ENCODE assay signal across 8 mouse cellular contexts in the genomic region with DNA sequence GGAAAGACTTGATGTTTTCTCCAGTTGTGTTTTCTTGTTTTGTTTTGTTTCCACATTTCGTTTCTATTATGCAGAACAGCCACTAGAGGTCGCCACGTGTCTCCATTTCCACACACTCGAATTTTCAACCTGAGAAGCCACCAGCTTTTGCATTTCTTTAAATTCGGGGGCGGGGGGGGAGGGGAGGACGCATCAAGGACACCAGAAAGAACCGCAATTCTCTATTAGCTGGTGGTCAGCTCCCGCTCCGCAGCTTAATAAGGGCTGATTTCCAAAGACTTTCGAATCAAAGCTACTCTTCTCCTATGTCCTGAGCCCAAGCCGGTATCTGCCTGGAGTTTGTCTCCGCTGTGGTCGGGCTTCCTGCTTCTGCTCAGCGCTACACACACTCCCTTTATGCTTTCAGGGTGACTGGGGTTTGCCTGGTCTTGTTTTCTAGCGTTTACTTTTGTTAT. TPM values are rescaled to one million over a fixed set of nuclear protein-coding genes. Genes with fewer than 3 reads are reported as not detected.
A peak's percentile ranks its signal among the peaks of the same experiment; 100 is the strongest.
DNase-seq lines count a peak whose midpoint lies in the region; ATAC-seq and TF ChIP-seq lines count a peak whose summit lies in the region.

No protein-coding gene starts in this region.

- peak overlapping the region; percentile 53; the same call in 1 of the 2 replicates for H3K27ac ChIP-seq in gastrocnemius, adult 2 months
- no peak overlapping the region for H3K27ac ChIP-seq in intestine, postnatal 0 days (ENCODE audit: low read depth, low read length)
- H3K27ac ChIP-seq in limb, embryonic 12.5 days: no peak overlapping the region
- H3K27ac ChIP-seq in midbrain, embryonic 12.5 days (replicated peaks): no peak overlapping the region

- H3K9ac ChIP-seq in intestine, postnatal 0 days (ENCODE audit: low read depth, low read length): peak overlapping the region; percentile 38; the same call in 1 of the 2 replicates
- peak overlapping the region; percentile 50 for H3K9ac ChIP-seq in limb, embryonic 12.5 days (replicated peaks)
- peak overlapping the region; percentile 53 for H3K9ac ChIP-seq in midbrain, embryonic 12.5 days (replicated peaks)

- ATAC-seq in intestine, postnatal 0 days: peak; percentile 65; the same call in 1 of the 2 replicates
- peak; percentile 52; the same call in 1 of the 2 replicates for ATAC-seq in limb, embryonic 12.5 days (ENCODE audit: insufficient number of reproducible peaks, insufficient read depth, low FRiP score, low TSS enrichment, low read depth)
- ATAC-seq in midbrain, embryonic 12.5 days (ENCODE audit: low FRiP score, low read depth): peak; percentile 73; the same call in 1 of the 2 replicates

- H3K4me3 ChIP-seq in gastrocnemius, adult 2 months: peak overlapping the region; percentile 69
- H3K4me3 ChIP-seq in intestine, postnatal 0 days (ENCODE audit: low read depth, low read length): peak overlapping the region; percentile 56
- peak overlapping the region; percentile 53 for H3K4me3 ChIP-seq in limb, embryonic 12.5 days (replicated peaks)
- H3K4me3 ChIP-seq in midbrain, embryonic 12.5 days: peak overlapping the region; percentile 54

- under 1% methylated on average over 16 of the region's 16 CpGs for WGBS in intestine, postnatal 0 days
- under 1% methylated on average over 16 of the region's 16 CpGs for WGBS in limb, embryonic 12.5 days
- under 1% methylated on average over 16 of the region's 16 CpGs for WGBS in midbrain, embryonic 12.5 days

- H3K4me2 ChIP-seq in intestine, postnatal 0 days (replicated peaks; ENCODE audit: low read depth): peak overlapping the region; percentile 75
- peak overlapping the region; percentile 64 for H3K4me2 ChIP-seq in limb, embryonic 12.5 days
- peak overlapping the region; percentile 64 for H3K4me2 ChIP-seq in midbrain, embryonic 12.5 days (replicated peaks)

- no peaks in the 10 kb centered on the region for H3K9me3 ChIP-seq in intestine, postnatal 0 days (ENCODE audit: control insufficient read depth)
- no peaks in the 10 kb centered on the region for H3K9me3 ChIP-seq in limb, embryonic 12.5 days
- H3K9me3 ChIP-seq in midbrain, embryonic 12.5 days: no peaks in the 10 kb centered on the region

- intact Hi-C loops in gastrocnemius, adult 2 months (cut with DNase I): loop anchor here (2.0 kb wide), 1 partner anchor 196 kb away; no protein-coding TSS in a partner anchor

- no peaks in the 10 kb centered on the region for H3K27me3 ChIP-seq in intestine, postnatal 0 days (replicated peaks; ENCODE audit: control insufficient read depth, insufficient read depth, low read length)
- no peaks in the 10 kb centered on the region for H3K27me3 ChIP-seq in limb, embryonic 12.5 days
- H3K27me3 ChIP-seq in midbrain, embryonic 12.5 days: peaks cover 3% of the 10 kb centered on the region; the same call in 1 of the 2 replicates

- peak; percentile 73 for TF ChIP-seq CTCF in gastrocnemius, adult 2 months (IDR thresholded peaks at IDR 0.05)
- peak; percentile 79 for TF ChIP-seq CTCF in intestine, postnatal 0 days (IDR thresholded peaks at IDR 0.05; ENCODE audit: low read depth)

- H3K36me3 ChIP-seq in intestine, postnatal 0 days (ENCODE audit: control insufficient read depth, insufficient read depth): no peaks in the 10 kb centered on the region
- H3K36me3 ChIP-seq in limb, embryonic 12.5 days: no peaks in the 10 kb centered on the region
- no peaks in the 10 kb centered on the region for H3K36me3 ChIP-seq in midbrain, embryonic 12.5 days

- DNase-seq in gastrocnemius, adult 2 months: peak; percentile 35
- DNase-seq in gastrocnemius, postnatal 25 days: no peak
- peak; percentile 70 to 79 for DNase-seq in cerebellum, postnatal 10 days
- peak; percentile 20 for DNase-seq in frontal cortex, postnatal 25 days (ENCODE audit: low spot score in 2 of 2)
- DNase-seq in skeletal muscle tissue, adult 2 months (ENCODE audit: low read depth, low spot score): peak; percentile 34

- H3K4me1 ChIP-seq in intestine, postnatal 0 days (replicated peaks; ENCODE audit: control insufficient read depth, insufficient read depth, low read length): no peaks in the 10 kb centered on the region
- H3K4me1 ChIP-seq in limb, embryonic 12.5 days (replicated peaks): peaks cover 4% of the 10 kb centered on the region; the same call in 1 of the 2 replicates
- H3K4me1 ChIP-seq in midbrain, embryonic 12.5 days: peaks cover 3% of the 10 kb centered on the region; the same call in 1 of the 2 replicates

RNA-seq across cellular contexts. Expression of a gene that starts 0.6 kb away (rescaled TPM):
- total RNA-seq in gastrocnemius, adult 2 months (2021): not detected
- total RNA-seq in gastrocnemius, postnatal 25 days (2021): under 1 TPM in 1 of 2 experiments, not detected in 1; 0.19 TPM
- 0.46 and 0.95 TPM in 2 replicates for polyA plus RNA-seq in intestine, postnatal 0 days (2015; fragmentation: Nextera tagmentation; extraction: Ambion mirVana)
- polyA plus RNA-seq in limb, embryonic 12.5 days (2016; fragmentation: Nextera tagmentation; extraction: Ambion mirVana): 4.9 and 5.0 TPM in 2 replicates
- polyA plus RNA-seq in midbrain, embryonic 12.5 days (2016; fragmentation: Nextera tagmentation; extraction: Ambion mirVana): 5.1 and 5.6 TPM in 2 replicates
